Mouse (Mus musculus) cortical plate, adult 2 months (tissue): ENCODE measurements at regions not wholly inside any gene's neighbourhood (a gene's known extent, or its start where the extent isn't known, plus 50 kb on each side); places are given as distances from the start of the nearest gene placed in this dataset.

Experiments used
- H3K27ac ChIP-seq: fragments of 200-500 bp; 2 replicates; pipeline ENCODE4 v1.5.1; 2012; ENCODE audit warnings: low read length, control low read depth, inconsistent platforms; ENCODE audit not compliant: insufficient read depth
- H3K4me1 ChIP-seq: fragments of 200-500 bp; 2 replicates; pipeline ENCODE4 v1.6.1; 2011; ENCODE audit warnings: low read length; ENCODE audit not compliant: control insufficient read depth, insufficient read depth
- H3K4me3 ChIP-seq: fragments of 200-500 bp; 2 replicates; pipeline ENCODE4 v1.5.1; 2011; ENCODE audit warnings: mild to moderate bottlenecking, low read length, control low read depth; ENCODE audit not compliant: insufficient read depth
- CTCF ChIP-seq: fragments of 200-500 bp; IDR thresholded peaks from 2 replicates; pipeline ENCODE4 v1.5.1; 2011; ENCODE audit warnings: mild to moderate bottlenecking, control low read depth, low read length; ENCODE audit not compliant: insufficient read depth; ENCODE audit errors: extremely low read depth
- POLR2A ChIP-seq: fragments of 200-500 bp; IDR thresholded peaks from 2 replicates; pipeline ENCODE4 v1.6.1; 2011; ENCODE audit warnings: mild to moderate bottlenecking, low read length, control low read depth; ENCODE audit not compliant: insufficient read depth; ENCODE audit errors: extremely low read depth

DNA sequence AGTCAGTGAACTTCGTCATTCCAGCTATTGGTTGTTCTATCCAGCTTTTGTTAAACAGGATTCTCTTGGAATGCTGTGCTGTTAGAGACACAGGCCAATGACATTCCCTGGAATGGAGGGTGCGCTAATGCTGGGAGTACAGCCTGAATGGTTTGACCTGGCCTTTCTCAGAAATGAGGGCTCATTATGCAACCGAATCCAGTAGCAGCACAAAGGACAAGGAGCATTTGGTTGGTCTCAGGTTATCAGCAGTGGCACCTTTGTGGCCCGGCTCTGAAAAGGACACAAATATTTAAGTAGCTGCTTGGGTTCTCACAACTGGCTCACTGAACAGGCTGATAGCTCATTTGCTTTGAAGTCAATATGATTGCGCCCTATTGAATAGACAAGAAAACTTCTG is 1423.1 kb upstream of the A1bg start:
- Histone ChIP-seq H3K4me3 (no peak overlapping the region), H3K4me1 (no peaks in the 10 kb centered on the region), H3K27ac (no peak overlapping the region)
- no peak for TF ChIP-seq CTCF
- TF ChIP-seq POLR2A = no peak

DNA sequence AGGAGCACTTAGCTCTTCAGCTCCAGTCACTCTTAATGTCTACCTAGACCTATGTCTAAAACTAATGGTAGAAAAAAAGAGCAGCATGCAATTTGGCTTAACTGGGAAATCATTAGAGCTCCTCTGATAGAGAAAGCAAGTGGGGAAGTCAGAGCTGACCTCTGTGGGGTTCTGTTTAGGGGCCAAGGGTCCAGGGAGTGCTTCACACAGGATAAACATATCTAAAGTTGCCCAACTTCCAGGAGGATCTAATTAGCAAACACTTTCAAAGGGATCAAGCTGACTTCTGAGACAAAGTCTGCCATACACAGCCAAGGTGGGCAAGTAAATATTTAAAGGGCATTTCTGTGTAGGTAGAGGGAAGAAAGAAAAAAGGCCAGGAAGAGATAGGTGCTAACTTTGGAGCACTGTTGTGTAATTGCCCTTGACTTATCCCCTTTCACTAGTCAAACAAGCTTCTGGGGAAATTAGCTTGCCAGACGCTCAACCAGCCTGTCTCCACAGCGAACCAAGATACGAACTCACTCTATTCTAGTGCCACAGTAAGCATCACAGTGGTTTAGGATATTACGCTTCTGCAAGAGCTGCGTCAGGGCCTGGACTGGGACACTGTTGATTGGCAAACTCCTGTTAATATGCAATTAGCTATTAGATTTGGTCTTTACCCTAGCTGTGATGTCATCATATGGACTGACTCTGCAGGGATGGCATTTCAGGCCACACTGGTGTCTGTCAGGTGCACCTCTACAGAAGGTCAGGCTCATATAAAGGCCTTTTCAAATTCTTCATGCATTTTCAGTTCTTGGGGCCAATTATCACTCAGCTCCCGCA is 1413.9 kb upstream of the A1bg start:
- Histone ChIP-seq H3K4me3 (no peak overlapping the region), H3K27ac (no peak overlapping the region), H3K4me1 (no peaks in the 10 kb centered on the region)
- no peak for TF ChIP-seq POLR2A
- no peak for TF ChIP-seq CTCF

- TF ChIP-seq POLR2A (no peak), CTCF (no peak)
- no peaks in the 10 kb centered on the region for H3K4me1 ChIP-seq
- no peak overlapping the region for H3K27ac ChIP-seq
- H3K4me3 ChIP-seq = no peak overlapping the region
Measured at GRCm38 (mm10) chr15:62334256-62335009, 1411.6 kb upstream of the A1bg start.

- Histone ChIP-seq H3K4me1 (0 out of 2 replicates have a peak, but pooled peaks cover 1% of the 10 kb centered on the region), H3K27ac (no peak overlapping the region), H3K4me3 (no peak overlapping the region)
- TF ChIP-seq POLR2A (no peak), CTCF (no peak)
Measured at GRCm38 (mm10) chr15:62332129-62332528, 1409.3 kb upstream of the A1bg start.

GRCm38 (mm10) chr15:62331138-62331800 is 1408.5 kb upstream of the A1bg start:
- 0 out of 2 replicates have a peak, but pooled peaks cover 1% of the 10 kb centered on the region for H3K4me1 ChIP-seq
- H3K4me3 ChIP-seq = no peak overlapping the region
- H3K27ac ChIP-seq = no peak overlapping the region
- no peak for TF ChIP-seq CTCF
- TF ChIP-seq POLR2A = no peak

- H3K4me3 ChIP-seq = no peak overlapping the region
- H3K4me1 ChIP-seq = 0 out of 2 replicates have a peak, but pooled peaks cover 1% of the 10 kb centered on the region
- H3K27ac ChIP-seq = no peak overlapping the region
- TF ChIP-seq CTCF = no peak
- no peak for TF ChIP-seq POLR2A
Measured at GRCm38 (mm10) chr15:62328920-62329319, 1406.1 kb upstream of the A1bg start.

GRCm38 (mm10) chr15:62328305-62328881 is 1405.6 kb upstream of the A1bg start:
- Histone ChIP-seq H3K27ac (no peak overlapping the region), H3K4me1 (0 out of 2 replicates have a peak, but pooled peaks cover 1% of the 10 kb centered on the region), H3K4me3 (no peak overlapping the region)
- TF ChIP-seq POLR2A = no peak
- no peak for TF ChIP-seq CTCF

DNA sequence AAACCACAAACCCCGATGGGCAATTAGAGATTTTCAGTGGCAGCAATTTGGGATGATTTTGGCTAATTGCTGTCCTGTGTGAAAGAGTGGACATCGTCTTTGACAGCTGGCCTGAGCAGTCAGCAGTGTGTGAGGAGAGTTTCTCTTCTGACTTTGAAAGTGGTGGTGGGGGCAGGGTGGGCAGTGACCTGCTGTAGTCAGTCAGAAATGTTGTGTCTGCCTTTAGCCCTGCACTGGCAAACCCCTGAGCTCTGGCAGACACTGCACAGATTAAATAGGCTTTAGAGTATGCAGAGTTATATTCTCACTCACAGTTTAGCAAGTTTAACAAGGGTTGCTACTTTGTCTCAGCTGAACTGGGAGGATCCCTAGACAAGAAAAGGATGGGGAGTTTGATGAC is 1404.7 kb upstream of the A1bg start:
- Histone ChIP-seq H3K4me1 (0 out of 2 replicates have a peak, but pooled peaks cover 1% of the 10 kb centered on the region), H3K4me3 (no peak overlapping the region), H3K27ac (no peak overlapping the region)
- no peak for TF ChIP-seq POLR2A
- TF ChIP-seq CTCF = no peak

GRCm38 (mm10) chr15:62326524-62326923 is 1403.7 kb upstream of the A1bg start:
- TF ChIP-seq POLR2A (no peak), CTCF (no peak)
- Histone ChIP-seq H3K4me3 (no peak overlapping the region), H3K4me1 (0 out of 2 replicates have a peak, but pooled peaks cover 1% of the 10 kb centered on the region), H3K27ac (no peak overlapping the region)
